Mouse (Mus musculus) myocyte (in vitro differentiated cells): ENCODE data around the gene Catsperg1.
A peak's percentile ranks its signal among the peaks of the same experiment; 100 is the strongest.

Source experiments
- CEBPB ChIP-seq: IDR thresholded peaks from 2 replicates; pipeline ENCODE4 v1.6.1; 2011; ENCODE audit warnings: mild to moderate bottlenecking, moderate library complexity; ENCODE audit not compliant: poor library complexity, insufficient read depth, severe bottlenecking
- E2F4 ChIP-seq: IDR thresholded peaks from one replicate; pipeline ENCODE4 v1.6.1; 2011; ENCODE audit warnings: mild to moderate bottlenecking, control low read depth, moderate library complexity; ENCODE audit not compliant: insufficient read depth
- MAX ChIP-seq: IDR thresholded peaks from one replicate; pipeline ENCODE4 v1.6.1; 2011; ENCODE audit warnings: low read depth, mild to moderate bottlenecking, control low read depth
- MYOD1 ChIP-seq, 3 experiments: IDR thresholded peaks; one replicate each; pipeline ENCODE4 v1.6.1; 2011; ENCODE audit warnings: control low read depth in 2 of 3, low read depth in 2 of 3, mild to moderate bottlenecking in 2 of 3, moderate library complexity in 1 of 3; ENCODE audit not compliant: insufficient read length in 2 of 3, control insufficient read depth in 1 of 3
- MYOG ChIP-seq, 3 experiments: IDR thresholded peaks; one replicate each; pipeline ENCODE4 v1.6.1; 2011; ENCODE audit warnings: control low read depth in 2 of 3, low read depth in 2 of 3, mild to moderate bottlenecking in 2 of 3; ENCODE audit not compliant: insufficient read length in 2 of 3, control insufficient read depth in 1 of 3, insufficient read depth in 1 of 3
- POLR2A ChIP-seq: IDR thresholded peaks from one replicate; pipeline ENCODE4 v1.6.1; 2011; ENCODE audit warnings: low read depth, mild to moderate bottlenecking, control low read depth, moderate library complexity; ENCODE audit not compliant: insufficient read length
- POLR2AphosphoS2 ChIP-seq: IDR thresholded peaks from one replicate; pipeline ENCODE4 v1.6.1; 2011; ENCODE audit warnings: low read depth, control low read depth; ENCODE audit not compliant: insufficient read length
- REST ChIP-seq: IDR thresholded peaks from one replicate; pipeline ENCODE4 v1.6.1; 2011; ENCODE audit warnings: mild to moderate bottlenecking, control low read depth, moderate library complexity; ENCODE audit not compliant: insufficient read depth, insufficient read length
- SRF ChIP-seq: IDR thresholded peaks from one replicate; pipeline ENCODE4 v1.6.1; 2011; ENCODE audit warnings: low read depth; ENCODE audit not compliant: control insufficient read depth, insufficient read length
- TCF12 ChIP-seq: IDR thresholded peaks from one replicate; pipeline ENCODE4 v1.6.1; 2011; ENCODE audit warnings: mild to moderate bottlenecking, control low read depth; ENCODE audit not compliant: poor library complexity, insufficient read depth, severe bottlenecking
- TCF3 ChIP-seq: IDR thresholded peaks from one replicate; pipeline ENCODE4 v1.6.1; 2011; ENCODE audit warnings: low read depth, control low read depth; ENCODE audit not compliant: insufficient read length
- USF1 ChIP-seq: IDR thresholded peaks from one replicate; pipeline ENCODE4 v1.6.1; 2011; ENCODE audit warnings: low read depth, mild to moderate bottlenecking, control low read depth, moderate library complexity

GRCm38 (mm10) chr7:29155196-29155837 lies 58.5 kb downstream of the Catsperg1 start:
- peak; percentile 73 for TF ChIP-seq POLR2A
- TF ChIP-seq USF1, result no peak
- no peak for TF ChIP-seq E2F4
- no peak for TF ChIP-seq TCF12
- no peak for TF ChIP-seq CEBPB
- TF ChIP-seq MAX, result no peak
- TF ChIP-seq TCF3, result no peak
- TF ChIP-seq POLR2AphosphoS2, result peak; percentile 38
- no peak for TF ChIP-seq REST
- no peak for TF ChIP-seq SRF
- no peak for TF ChIP-seq MYOD1 (IDR thresholded peaks at IDR 0.05; ENCODE audit: control insufficient read depth in 1 of 3, insufficient read length in 2 of 3, low read depth in 2 of 3)
- TF ChIP-seq MYOG (IDR thresholded peaks at IDR 0.05; ENCODE audit: control insufficient read depth in 1 of 3, insufficient read depth in 1 of 3, insufficient read length in 2 of 3, low read depth in 2 of 3), result no peak
